Mouse (Mus musculus) liver, adult 2 months (tissue): Measurements from ENCODE around the gene Park7.

Source experiments
- CTCF ChIP-seq: fragments of 200-500 bp; IDR thresholded peaks from 2 replicates; pipeline ENCODE4 v1.5.1; 2011; ENCODE audit warnings: low read depth, low read length, control low read depth
- POLR2A ChIP-seq: fragments of 200-500 bp; IDR thresholded peaks from 2 replicates; pipeline ENCODE4 v1.6.1; 2011; ENCODE audit warnings: low read length, control low read depth; ENCODE audit not compliant: insufficient read depth; ENCODE audit errors: extremely low read depth

DNA sequence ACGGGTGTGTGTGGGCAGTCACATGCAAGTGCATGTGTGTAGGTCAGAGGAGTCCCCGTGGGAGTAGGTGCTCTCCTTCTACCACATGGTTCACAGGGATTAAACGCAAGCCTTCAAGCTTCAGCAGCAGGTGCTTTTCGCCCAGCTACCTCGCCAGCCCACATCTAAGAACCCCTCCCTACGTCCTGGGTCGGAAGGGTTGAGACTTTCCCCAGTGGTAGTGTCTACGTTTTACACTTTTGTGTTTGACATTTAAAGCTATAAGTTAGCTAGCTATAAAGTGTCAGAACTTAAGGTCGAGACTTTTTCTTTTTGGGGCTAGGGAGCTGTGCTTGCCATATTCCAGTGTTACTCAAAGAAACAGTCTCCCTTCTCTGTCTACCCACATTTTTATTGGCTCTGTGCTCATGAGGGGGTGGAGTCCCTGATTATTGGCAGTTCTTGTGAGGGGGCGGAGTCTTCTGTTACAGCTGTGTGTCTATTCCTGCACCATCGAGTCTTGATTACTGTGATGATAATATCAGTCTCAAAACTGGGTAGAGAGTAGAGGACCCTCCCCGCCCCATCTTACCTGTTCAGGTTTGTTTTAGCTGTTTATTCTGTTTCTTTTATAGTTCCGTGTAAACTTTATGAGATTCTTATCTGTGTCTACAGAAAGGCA lies 25.9 kb upstream of the Park7 start:
- TF ChIP-seq CTCF (no peak), POLR2A (no peak)
